Mouse (Mus musculus): ENCODE measurements at regions not wholly inside any gene's neighbourhood (a gene's known extent, or its start where the extent isn't known, plus 50 kb on each side); places are given as distances from the start of the nearest gene placed in this dataset.

- TF ChIP-seq CTCF (IDR thresholded peaks at IDR 0.05; ENCODE audit: control insufficient read depth, insufficient read depth, insufficient replicate concordance, low read depth, low read length) (no peak), POLR2A (IDR thresholded peaks at IDR 0.05; ENCODE audit: control insufficient read depth, low read depth, low read length) (no peak)
Observed at GRCm38 (mm10) chr5:119366296-119366695, 304.2 kb upstream of the Tbx3 start.
